Mouse (Mus musculus): ENCODE data around the gene Cldn34c3. TPM values are rescaled to one million over a fixed set of nuclear protein-coding genes. Genes with fewer than 3 reads are reported as not detected.
"Not testable (repeated sequence)": the region's sequence is repeated elsewhere in the genome, so short reads cannot be mapped to it uniquely, and the experiment has no call there.

Gene Cldn34c3
- not detected in 2 replicates for total RNA-seq (2015)
- not detected in 2 replicates for total RNA-seq (2017)

DNA sequence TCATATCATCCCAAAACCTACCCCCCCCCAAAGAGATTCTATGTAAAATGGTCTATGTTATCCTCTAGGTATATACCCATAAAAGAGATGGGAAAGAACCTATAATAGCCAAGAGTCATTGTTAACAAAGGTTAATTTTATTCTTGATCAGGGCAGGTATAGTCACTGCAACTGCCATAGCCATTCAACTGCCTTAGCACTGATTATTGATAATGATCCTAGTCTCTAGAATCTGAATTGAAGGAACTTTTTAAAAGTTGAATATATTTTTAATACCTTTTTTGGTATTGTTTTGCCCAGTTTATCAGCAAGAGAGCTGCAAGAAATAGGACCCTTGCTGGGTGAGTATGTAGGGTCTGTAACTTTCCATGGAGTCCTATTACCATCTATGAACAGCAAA lies at the start of gene Cldn34c3:
Cldn34c3 (plus strand) TSS at position 301 of the 400 bp plus-strand sequence.
- not testable (repeated sequence) for ATAC-seq (replicated peaks; ENCODE audit: poor library complexity)

Other genes starting within 250 kb of the Cldn34c3 start
- gene Cldn34c2, start 212.0 kb upstream of the Cldn34c3 start, total RNA-seq (2015) = not detected in 2 replicates
- not detected in 2 replicates for gene Cldn34c2, start 212.0 kb upstream of the Cldn34c3 start, total RNA-seq (2017)
- not detected in 2 replicates for gene Gm17467, start 88.9 kb upstream of the Cldn34c3 start, total RNA-seq (2015)
- not detected in 2 replicates for gene Gm17467, start 88.9 kb upstream of the Cldn34c3 start, total RNA-seq (2017)